Mouse (Mus musculus) kidney, postnatal 0 days (tissue): ENCODE results near the gene Gm29427. TPM values are rescaled to one million over a fixed set of nuclear protein-coding genes. Genes with fewer than 3 reads are reported as not detected.

Experiments used
- ATAC-seq: fragments of 200-750 bp; cut with Nextera tagmentation; replicated peaks from 2 replicates; pipeline ENCODE4 v1.8.0; 2017; ENCODE audit warnings: low read depth, moderate number of reproducible peaks, moderate TSS enrichment, moderate library complexity; ENCODE audit not compliant: low FRiP score
- DNase-seq: peaks from one replicate; pipeline ENCODE4 v3.0.0-alpha.2; 2016; ENCODE audit warnings: low spot score
- H3K27ac ChIP-seq: fragments of 300-500 bp; sonication (generic); 2 replicates; pipeline ENCODE4 v1.5.1; 2014; ENCODE audit warnings: mild to moderate bottlenecking
- H3K27me3 ChIP-seq: fragments of 300-500 bp; sonication (generic); 2 replicates; pipeline ENCODE4 v1.6.1; 2014; ENCODE audit warnings: low read length, mixed read lengths; ENCODE audit not compliant: insufficient read depth
- H3K36me3 ChIP-seq: fragments of 300-500 bp; sonication (generic); 2 replicates; pipeline ENCODE4 v1.6.1; 2014; ENCODE audit warnings: low read length, mixed read lengths; ENCODE audit not compliant: insufficient read depth
- H3K4me1 ChIP-seq: fragments of 300-500 bp; sonication (generic); replicated peaks from 2 replicates; pipeline ENCODE4 v1.6.1; 2014; ENCODE audit warnings: antibody characterized with exemption, low read length, mixed read lengths; ENCODE audit not compliant: insufficient read depth
- H3K4me2 ChIP-seq: fragments of 300-500 bp; sonication (generic); 2 replicates; pipeline ENCODE4 v1.6.1; 2014; ENCODE audit warnings: mild to moderate bottlenecking, low read length, moderate library complexity, mixed read lengths
- H3K4me3 ChIP-seq: fragments of 300-500 bp; sonication (generic); replicated peaks from 2 replicates; pipeline ENCODE4 v1.5.1; 2014; ENCODE audit warnings: low read depth, low read length
- H3K9ac ChIP-seq: fragments of 300-500 bp; sonication (generic); 2 replicates; pipeline ENCODE4 v1.6.1; 2014; ENCODE audit warnings: low read depth, low read length
- H3K9me3 ChIP-seq: fragments of 300-500 bp; sonication (generic); replicated peaks from 2 replicates; pipeline ENCODE4 v1.6.1; 2016; ENCODE audit warnings: low read length, inconsistent platforms, mixed read lengths
- CTCF ChIP-seq: IDR thresholded peaks from 2 replicates; pipeline ENCODE4 v1.5.1; 2016; ENCODE audit warnings: antibody characterized with exemption, low read depth, mild to moderate bottlenecking, moderate library complexity
- WGBS: fragments of 180-500 bp; shearing (Covaris S2); extraction: QIAGEN DNeasy Blood & Tissue Kit; methylation state at CpG from one replicate; pipeline ENCODE4 v1.1.7; 2014; 5-methylcytosine and 5-hydroxymethylcytosine counted together
- polyA plus RNA-seq: library from polyadenylated mRNA; unstranded; fragments of >200 nt; fragmentation: Nextera tagmentation; extraction: Ambion mirVana; gene quantifications from 2 replicates; pipeline ENCODE4 v1.2.1, GENCODE M21; 2015

Gm29427 gene
- polyA plus RNA-seq, 1 experiment from 2014 or later: not detected

GRCm38 (mm10) chr1:130644103-130644502 is 71.5 kb downstream of the Gm29427 start:
- Histone ChIP-seq H3K27me3 (no peaks in the 10 kb centered on the region), H3K4me2 (no peak overlapping the region), H3K36me3 (no peaks in the 10 kb centered on the region), H3K4me1 (no peaks in the 10 kb centered on the region), H3K4me3 (no peak overlapping the region), H3K27ac (no peak overlapping the region), H3K9me3 (no peaks in the 10 kb centered on the region), H3K9ac (no peak overlapping the region)
- DNase-seq: no peak
- 86% methylated on average over 4 of the region's 4 CpGs for WGBS
- no peak for TF ChIP-seq CTCF
- ATAC-seq: no peak

GRCm38 (mm10) chr1:130640967-130641366 is 74.6 kb downstream of the Gm29427 start:
- no peak overlapping the region for H3K4me2 ChIP-seq
- no peak overlapping the region for H3K27ac ChIP-seq
- no peaks in the 10 kb centered on the region for H3K9me3 ChIP-seq
- no peak overlapping the region for H3K4me3 ChIP-seq
- no peak for TF ChIP-seq CTCF
- ATAC-seq (no peak), DNase-seq (no peak)
- no peaks in the 10 kb centered on the region for H3K36me3 ChIP-seq
- H3K9ac ChIP-seq: no peak overlapping the region
- no peaks in the 10 kb centered on the region for H3K4me1 ChIP-seq
- no peaks in the 10 kb centered on the region for H3K27me3 ChIP-seq

GRCm38 (mm10) chr1:130633761-130634410 is 81.7 kb downstream of the Gm29427 start:
- peak; percentile 85 for TF ChIP-seq CTCF
- 31% methylated on average over 16 of the region's 16 CpGs for WGBS
- Histone ChIP-seq H3K4me1 (no peaks in the 10 kb centered on the region), H3K4me3 (no peak overlapping the region), H3K36me3 (no peaks in the 10 kb centered on the region), H3K9me3 (no peaks in the 10 kb centered on the region), H3K4me2 (no peak overlapping the region), H3K27ac (no peak overlapping the region), H3K27me3 (no peaks in the 10 kb centered on the region), H3K9ac (no peak overlapping the region)
- peak; percentile 52; the same call in 1 of the 2 replicates for ATAC-seq
- DNase-seq: peak; percentile 68

DNA sequence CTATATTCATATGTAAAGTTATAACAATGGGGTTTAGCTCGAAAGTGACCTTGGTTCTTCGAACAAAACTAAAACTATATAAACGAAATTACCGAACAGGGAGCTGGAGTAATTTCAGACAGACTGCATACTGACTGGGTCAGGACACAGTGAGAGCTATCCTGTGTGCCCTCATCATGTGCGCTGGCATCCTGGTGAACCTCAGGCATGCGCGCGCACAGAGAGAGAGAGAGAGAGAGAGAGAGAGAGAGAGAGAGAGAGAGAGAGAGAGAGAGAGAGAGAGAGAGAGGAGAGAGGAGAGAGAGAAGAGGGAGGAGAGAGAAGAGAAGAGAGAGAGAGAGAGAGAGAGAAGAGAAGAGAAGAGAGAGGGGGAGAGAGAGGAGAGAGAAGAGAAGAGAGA is 82.3 kb downstream of the Gm29427 start:
- H3K9me3 ChIP-seq: no peaks in the 10 kb centered on the region
- no peak overlapping the region for H3K4me3 ChIP-seq
- no peak overlapping the region for H3K4me2 ChIP-seq
- H3K4me1 ChIP-seq: no peaks in the 10 kb centered on the region
- no peak for DNase-seq
- H3K36me3 ChIP-seq: no peaks in the 10 kb centered on the region
- ATAC-seq: no peak
- TF ChIP-seq CTCF: no peak
- H3K9ac ChIP-seq: no peak overlapping the region
- no peak overlapping the region for H3K27ac ChIP-seq
- WGBS: 92% methylated on average over 8 of the region's 8 CpGs
- H3K27me3 ChIP-seq: no peaks in the 10 kb centered on the region

DNA sequence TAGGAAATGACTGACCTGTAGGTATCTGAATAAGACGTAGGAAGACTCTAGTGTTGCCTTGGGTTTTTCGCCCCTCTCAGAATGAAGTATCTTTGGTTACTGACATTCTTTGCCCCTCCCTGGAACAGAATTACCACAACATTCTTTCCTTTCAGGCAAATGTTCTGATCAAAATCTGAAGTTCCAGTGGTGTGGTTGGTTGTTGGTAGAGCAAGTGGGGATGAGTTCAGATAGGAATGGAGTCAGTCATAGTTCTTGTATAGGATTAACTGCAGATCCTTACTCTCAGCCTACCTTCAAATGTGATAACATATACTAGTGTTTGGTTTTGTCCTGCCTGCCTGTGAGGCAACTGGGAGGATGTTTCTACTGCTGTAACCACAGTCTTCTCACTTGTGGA is 86.1 kb downstream of the Gm29427 start, which contains the start of gene Zp3r:
Gene Zp3r (minus strand): TSS at position 101 of the 400 bp plus-strand sequence.
- Histone ChIP-seq H3K27ac (no peak within 1 kb of the TSS), H3K4me2 (no peak within 1 kb of the TSS), H3K9me3 (no peaks in the 10 kb centered on the region), H3K27me3 (no peaks in the 10 kb centered on the region), H3K36me3 (no peaks in the 10 kb centered on the region), H3K9ac (no peak within 1 kb of the TSS), H3K4me1 (no peaks in the 10 kb centered on the region), H3K4me3 (no peak within 1 kb of the TSS)
- DNase-seq: no peak
- WGBS: 84% methylated on average over 2 of the region's 2 CpGs
- no peak for ATAC-seq
- no peak for TF ChIP-seq CTCF

Other genes with a start within 250 kb of the Gm29427 start
- not detected in 2 replicates for gene Zp3r, start 86.2 kb downstream of the Gm29427 start, polyA plus RNA-seq
- gene C4bp, start 54.2 kb downstream of the Gm29427 start, polyA plus RNA-seq: 3.6 and 4.8 TPM in 2 replicates
- gene Yod1, start 1.5 kb upstream of the Gm29427 start, polyA plus RNA-seq: 9.7 and 11.5 TPM in 2 replicates
- 6.7 and 7.3 TPM in 2 replicates for gene Pfkfb2, start 13.5 kb upstream of the Gm29427 start, polyA plus RNA-seq
- 15.3 and 17.7 TPM in 2 replicates for gene AA986860, start 16.2 kb upstream of the Gm29427 start, polyA plus RNA-seq
- gene Fcamr, start 85.1 kb upstream of the Gm29427 start, polyA plus RNA-seq: 0.08 TPM in 1 of 2 replicates, not detected in the other
- gene Pigr, start 110.9 kb upstream of the Gm29427 start, polyA plus RNA-seq: 0.05 and 0.11 TPM in 2 replicates
- gene Fcmr, start 149.9 kb upstream of the Gm29427 start, polyA plus RNA-seq: 0.24 and 0.46 TPM in 2 replicates
- not detected in 2 replicates for gene Il24, start 171.7 kb upstream of the Gm29427 start, polyA plus RNA-seq
- not detected in 2 replicates for gene Il20, start 195.7 kb upstream of the Gm29427 start, polyA plus RNA-seq
- 0.18 TPM in 1 of 2 replicates, not detected in the other for gene Il19, start 224.3 kb upstream of the Gm29427 start, polyA plus RNA-seq